Mouse (Mus musculus): ENCODE measurements around the gene Lipt1. TPM values are rescaled to one million over a fixed set of nuclear protein-coding genes. Genes with fewer than 3 reads are reported as not detected.

Gene Lipt1
- 10 to 100 TPM; 13.4 to 14.6 TPM for total RNA-seq (2021)
- long read RNA-seq, experiment 1, transcript Lipt1-201 (2 exons, 1,485 nt) = major isoform, 9 of 11 reads
- long read RNA-seq, experiment 1, partial matches to known transcripts = 0 of 11 reads
- long read RNA-seq, experiment 1, other reads (novel, unspliced or antisense) = 2 of 11 reads
- long read RNA-seq, experiment 2, transcript Lipt1-201 (2 exons, 1,485 nt) = major isoform, 9 of 15 reads
- long read RNA-seq, experiment 2, partial matches to known transcripts = 0 of 15 reads
- long read RNA-seq, experiment 2, other reads (novel, unspliced or antisense) = 4 of 15 reads

DNA sequence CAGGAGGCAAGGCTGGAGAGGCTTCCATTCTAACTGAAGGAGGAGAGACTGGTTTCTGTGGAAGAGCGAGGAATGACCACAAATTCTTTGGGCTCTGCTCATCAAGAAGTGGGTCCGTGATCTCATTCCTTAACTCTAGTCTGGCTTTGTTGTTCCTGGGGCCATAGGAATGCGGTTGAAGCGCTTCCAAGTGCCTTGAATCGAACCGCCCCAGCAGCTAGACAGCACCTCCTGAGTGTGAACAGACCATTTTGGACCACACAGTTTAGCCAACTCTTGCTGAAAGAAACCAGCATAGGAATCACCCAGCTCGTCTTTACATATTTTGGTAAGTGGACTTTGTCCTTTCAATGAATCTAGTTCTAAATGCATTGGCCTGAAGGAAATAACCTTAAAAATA is at the start of gene Lipt1:
Gene Lipt1, plus strand, starts transcription at position 35 of the 400 bp plus-strand sequence.
- DNase-seq (ENCODE audit: low spot score in 2 of 2) = no peak

DNA sequence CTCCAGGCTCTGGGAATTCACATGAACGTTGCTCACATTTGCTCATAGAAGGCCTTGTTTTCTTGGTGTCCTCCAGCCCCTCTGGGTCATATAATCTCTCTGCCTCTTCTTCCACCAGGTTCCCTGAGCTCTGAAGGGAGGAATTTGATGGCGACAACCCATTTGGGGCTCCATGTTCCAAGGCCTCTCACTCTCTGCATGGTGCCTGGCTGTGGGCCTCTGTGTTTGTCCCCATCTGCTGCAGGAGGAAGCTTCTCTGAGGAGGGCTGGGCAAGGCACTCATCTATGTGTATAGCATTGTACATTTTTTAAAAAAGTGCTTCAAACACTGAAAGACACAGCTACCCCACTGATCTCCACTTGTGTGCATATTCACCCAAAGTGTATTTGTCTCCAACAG is 39.9 kb upstream of the Lipt1 start:
- no peak for DNase-seq (ENCODE audit: low spot score in 2 of 2)

DNA sequence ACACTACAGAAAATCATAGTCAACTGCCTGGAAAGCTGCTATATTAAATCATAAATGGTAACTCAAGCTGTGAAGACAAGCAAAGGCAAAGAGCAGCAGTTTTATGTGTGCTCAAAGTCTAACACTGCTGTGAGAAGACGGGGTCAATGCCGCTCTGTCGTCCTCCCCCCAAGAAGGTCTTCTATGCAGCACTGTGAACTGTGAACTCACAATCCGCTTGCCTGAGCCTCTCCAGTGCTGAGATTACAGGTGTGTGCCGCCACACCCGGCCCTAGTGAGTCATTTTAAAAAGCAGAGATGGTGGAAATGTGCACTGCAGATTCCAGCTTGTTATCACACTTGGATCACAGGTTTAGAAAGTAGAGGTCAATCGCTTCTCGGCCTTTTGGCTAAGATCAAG is 24.7 kb upstream of the Lipt1 start:
- no peak for DNase-seq (ENCODE audit: low spot score in 2 of 2)

DNA sequence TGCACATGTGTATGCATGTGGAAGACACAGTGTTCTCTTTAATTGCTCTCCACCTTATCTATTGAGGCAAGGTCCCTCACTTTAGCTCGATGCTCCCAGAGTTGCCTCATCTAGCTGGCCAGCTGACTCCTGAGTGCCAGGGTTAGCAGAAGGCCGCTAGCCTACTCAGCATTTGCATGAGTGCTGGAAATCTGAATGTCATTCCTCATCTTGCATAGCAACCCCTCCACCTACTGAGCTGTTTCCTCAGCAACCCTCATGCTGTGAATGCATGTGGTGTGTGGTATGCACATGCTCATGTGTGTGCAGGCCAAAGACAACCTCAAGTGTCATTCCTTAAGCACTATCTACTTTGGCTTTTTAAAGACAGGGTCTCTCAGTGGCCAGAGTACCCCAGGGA is 20.8 kb upstream of the Lipt1 start:
- DNase-seq (ENCODE audit: low spot score in 2 of 2) = no peak

DNA sequence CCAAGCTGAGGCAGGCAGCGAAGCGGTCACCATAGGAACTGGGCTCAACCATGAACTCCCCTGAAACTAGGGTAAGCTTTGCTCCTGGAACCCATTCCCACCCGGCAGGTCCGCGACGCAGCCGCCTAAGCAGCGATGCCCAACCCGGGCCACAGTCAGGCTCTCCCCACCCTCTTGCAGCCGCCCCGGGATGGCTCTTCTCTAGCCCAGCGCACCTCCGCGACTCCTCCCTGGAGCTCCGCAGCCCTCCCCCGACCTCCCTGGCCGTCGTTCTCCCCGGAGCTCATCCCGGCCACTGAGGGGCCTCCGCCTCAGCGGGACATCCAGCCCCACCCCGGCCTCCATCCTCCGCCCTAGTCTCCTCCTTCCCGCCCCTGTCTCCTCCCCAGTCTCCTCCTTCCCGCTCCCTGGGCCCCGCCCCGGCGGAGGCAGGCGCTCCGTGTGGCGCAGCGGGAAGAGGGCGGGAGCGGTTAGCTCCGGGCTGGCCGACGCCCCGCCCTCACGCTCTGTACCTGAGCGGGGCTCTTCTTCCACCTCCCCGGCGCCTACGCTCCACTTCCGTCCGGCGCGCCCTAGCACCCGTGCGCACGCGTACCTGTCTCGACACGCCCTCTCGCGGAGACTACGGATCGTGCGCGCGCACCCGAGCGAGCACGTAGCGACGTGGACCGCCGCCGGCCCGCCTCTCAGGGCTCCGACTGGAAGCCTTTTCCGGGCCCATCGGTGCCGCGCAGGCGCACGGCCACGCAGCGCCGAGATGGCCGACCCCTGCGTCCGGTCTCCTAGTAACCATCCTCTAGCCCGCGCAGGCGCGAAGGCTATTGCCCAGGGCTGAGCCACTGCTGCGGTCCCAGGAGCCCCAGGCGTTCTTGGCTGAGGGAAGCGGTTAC is 6.8 kb upstream of the Lipt1 start:
- DNase-seq (ENCODE audit: low spot score in 2 of 2) = peak; percentile 98

DNA sequence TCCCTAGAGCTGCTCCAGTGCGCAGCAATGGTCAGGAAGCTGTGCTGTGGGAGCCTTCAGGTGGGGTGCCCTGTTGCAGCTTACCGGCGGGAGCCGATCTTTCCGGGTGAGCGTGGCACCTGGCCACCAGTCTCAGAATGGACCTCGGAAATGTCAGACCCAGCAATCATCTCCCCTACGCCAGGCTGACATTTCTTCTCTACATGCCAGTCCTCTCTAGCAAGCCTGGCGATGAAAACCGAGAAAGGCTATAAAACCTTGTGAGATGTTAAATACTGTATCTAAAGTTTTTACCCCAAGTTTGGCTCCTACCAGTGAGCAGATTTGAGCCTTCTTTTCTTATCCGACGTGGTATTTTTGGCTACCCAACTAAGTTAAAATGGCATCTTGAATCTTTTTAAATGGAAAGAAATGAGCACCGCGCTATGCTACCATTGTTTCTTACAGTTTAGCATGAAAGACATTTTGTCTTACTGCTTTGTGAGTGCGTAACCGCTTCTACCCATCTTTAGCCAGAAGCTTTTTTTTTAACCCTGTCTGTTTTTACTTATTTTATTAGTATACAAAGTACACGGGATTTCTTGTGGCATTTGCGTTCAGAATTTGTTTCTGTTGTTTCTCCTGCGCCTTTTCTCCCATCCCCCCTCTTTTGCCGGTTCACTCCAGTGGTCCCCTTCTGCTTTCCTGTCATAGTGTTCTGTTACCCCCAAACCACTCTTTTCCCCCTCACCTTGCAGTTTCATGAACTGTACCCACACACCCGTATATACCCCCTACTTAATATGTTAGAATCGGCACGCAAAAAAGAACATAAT is 5.9 kb upstream of the Lipt1 start:
- DNase-seq (ENCODE audit: low spot score in 2 of 2) = no peak

DNA sequence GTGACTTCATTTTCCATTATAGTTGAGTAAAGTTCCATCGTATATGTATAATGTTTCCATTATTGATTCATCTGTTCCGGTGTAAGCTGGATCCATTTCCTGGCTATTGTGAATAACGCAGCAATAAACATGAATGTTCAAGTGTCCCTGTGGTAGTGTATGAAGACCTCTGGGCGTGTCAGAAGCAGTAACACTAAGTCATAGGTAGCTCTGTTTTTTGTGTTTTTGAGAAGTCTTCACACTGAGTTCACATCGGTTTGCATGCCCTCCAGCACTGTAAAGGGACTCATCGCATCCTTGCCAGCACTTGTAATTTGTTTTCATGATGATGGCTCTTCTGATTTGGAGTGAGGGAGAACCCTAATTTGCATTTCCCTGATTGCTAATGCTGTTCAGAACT is 5.3 kb upstream of the Lipt1 start, which contains the start of gene Tsga10:
Gene Tsga10, minus strand, starts transcription at position 144 of the 400 bp plus-strand sequence.
- no peak for DNase-seq (ENCODE audit: low spot score in 2 of 2)

DNA sequence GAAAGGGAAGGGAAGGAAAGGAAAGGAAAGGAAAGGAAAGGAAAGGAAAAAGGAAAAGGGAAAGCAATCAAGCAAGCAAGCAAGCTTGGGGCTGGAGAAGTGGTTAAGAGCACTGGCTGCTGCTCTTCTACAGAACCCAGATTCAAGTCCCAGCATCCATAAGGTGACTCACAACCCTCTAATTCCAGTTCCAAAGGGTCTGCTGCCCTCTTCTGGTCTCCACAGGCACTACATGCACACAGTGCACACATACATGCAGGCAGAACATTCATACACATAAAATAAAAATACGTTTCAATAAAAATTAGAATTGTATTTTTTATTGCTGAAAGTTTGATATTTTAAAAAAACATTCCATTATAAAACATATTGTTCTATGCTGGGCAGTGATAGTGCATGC is 4.5 kb upstream of the Lipt1 start:
- DNase-seq (ENCODE audit: low spot score in 2 of 2) = no peak

DNA sequence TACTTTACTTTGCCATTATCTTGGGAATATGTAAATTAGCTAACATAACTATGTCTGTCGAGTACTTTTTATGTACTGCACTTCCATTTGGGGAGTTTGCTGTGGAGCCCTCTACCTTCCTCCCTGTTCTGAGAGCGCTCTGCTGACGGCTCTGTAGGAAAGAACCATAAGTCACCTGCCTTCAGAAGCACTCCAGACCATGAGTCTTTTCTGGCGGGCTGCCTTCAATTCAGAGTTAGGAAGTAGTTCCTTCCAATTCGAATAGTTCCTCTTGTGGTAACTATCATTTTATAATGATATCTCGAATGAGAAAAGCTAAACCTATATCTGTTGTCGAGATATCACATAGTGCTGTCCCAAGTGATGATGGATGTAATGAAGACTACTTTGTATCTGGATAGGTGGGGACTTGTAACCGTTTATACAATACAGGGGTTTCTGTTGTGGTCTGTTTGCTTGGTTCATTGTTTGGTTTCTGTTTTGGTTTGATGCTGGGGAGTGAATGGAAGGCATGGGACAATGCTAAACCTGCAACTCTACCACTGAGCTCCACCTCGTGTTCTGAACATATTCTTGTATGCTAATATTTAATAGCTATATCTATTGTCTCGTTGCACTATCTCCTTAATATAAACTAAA is 3.7 kb upstream of the Lipt1 start:
- no peak for DNase-seq (ENCODE audit: low spot score in 2 of 2)

DNA sequence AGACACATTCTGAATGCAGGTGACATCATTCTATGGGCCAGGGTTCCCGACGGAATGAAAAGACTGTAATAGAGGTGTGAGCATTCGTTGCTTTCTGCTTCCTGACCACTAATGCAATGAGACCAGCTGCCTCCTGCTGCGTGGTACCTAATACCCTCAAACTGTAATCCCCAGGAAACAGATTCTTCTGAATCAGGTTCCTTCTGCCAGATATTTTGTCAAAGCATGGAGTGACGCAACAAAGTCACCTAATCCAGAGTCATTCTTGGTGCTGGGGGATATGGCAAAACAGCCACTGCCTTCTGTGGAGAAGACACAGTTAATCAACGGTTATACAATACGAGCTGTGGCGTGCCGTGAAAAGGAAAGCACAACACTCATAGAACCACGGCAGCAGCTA is 2.9 kb upstream of the Lipt1 start:
- DNase-seq (ENCODE audit: low spot score in 2 of 2) = no peak

DNA sequence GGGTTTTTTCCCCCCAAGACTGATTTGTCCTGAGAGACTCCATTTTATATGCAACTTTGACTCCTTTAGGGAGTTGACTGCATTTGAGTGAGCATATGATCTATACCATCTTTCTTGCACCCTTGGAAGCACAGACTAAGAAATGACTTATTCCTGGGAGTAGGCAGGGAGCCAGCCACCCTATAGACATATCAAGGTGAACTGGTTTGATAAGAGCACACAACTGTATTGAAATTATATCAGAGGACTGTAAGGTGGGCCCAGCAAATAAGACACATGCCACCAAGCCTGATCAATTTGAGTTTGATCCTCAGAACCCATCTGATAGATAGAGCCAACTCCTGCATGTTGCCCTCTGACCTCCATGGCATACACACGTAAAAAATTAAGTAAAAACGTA is 2.2 kb upstream of the Lipt1 start:
- no peak for DNase-seq (ENCODE audit: low spot score in 2 of 2)

DNA sequence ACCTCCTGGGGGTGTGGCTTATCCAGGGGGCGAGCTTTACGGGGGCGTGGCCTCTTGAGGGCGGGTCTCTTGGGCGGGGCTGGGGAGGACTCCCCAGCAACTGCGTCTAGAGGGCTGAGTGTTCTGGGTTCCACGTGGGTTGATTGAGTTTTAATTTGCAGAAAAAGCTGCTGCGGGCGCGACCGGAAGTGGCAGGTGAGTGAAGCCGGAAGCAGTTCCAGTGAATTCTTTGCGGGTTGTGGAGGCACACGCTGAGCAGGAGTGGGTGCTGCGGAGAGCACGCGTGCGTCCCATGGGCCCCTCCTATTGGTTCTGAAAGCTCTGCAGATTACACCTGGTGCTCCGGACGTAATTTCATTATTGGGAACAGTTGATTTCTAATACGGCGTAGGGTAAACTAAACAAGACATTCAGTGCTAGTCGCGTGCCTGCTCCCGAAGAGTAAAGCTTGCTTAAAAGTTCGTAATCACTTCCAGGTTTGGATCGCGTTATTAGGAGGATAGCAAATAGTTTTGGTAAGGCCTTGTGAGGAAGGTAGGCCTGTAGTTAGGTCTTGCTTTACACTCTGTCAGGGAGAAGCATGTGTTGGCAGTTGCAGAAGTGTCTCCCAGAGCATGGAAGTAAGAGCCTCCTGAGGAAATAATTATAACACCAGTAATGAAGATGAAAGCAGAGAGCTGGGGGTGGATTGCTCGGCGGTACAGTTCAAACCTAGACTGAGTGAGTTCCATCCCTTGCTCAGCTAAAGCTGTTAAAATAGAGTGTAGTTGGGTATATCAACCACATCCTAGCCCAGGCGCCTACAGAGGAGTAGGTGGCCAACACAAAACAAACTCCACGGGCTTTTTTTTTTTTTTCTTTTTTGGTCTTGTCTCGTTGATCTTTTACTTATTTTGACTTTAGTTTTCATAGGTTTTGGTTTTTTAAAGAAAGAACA is 861 bp downstream of the Lipt1 start:
- DNase-seq (ENCODE audit: low spot score in 2 of 2) = peak; percentile 49 to 72

DNA sequence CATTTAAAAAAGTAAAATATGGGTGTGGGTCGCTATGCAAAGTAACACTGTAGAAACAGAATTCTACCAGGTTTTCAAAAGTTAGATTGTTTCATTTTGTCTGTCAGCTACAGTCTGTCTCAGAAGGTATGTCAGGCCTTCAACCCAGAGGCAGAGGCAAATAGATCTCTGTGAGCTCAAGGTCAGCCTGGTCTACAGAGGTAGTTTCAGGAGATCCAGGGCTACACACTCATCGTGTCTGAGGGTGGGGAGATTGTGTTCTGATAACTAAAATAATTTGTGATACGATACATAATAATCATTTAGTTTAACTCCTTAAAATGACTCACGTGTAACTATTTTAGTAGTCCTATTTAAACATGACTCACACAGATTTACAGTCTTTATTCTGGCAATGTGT is 1.6 kb downstream of the Lipt1 start:
- no peak for DNase-seq (ENCODE audit: low spot score in 2 of 2)

DNA sequence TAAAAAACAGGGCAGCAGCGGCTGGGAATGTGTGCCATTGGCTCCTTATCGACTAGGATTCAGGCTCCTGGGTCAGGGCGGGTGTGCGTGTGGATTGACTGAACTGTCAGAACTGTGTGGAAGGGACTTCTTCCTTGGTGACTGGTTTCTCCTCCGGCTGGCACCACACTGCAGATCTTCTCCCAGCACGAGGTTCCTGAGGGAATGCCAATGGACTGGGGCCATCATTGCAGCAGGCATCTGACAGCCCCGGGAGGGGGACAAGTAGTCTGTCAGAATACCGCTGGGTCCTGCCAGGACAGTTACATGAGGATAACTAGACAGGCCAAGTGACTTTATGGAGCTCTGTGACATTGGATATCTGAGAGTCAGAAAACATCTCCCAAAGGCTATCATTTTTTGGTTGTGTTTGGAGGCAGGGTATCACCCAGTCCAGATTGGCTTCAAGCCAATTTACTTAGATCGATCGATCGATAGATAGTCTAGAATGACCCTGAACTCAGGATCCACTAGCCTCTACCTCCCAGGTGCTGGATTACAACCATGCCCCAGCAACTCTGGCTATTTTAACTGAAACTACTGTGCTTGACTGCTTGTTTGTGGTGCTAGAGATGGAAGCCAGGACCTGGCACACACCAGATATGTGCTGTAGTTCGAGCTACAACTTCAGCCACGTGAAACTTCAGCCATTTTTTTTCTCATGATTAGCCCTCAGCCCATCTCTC is 6.4 kb downstream of the Lipt1 start:
- DNase-seq (ENCODE audit: low spot score in 2 of 2) = no peak

DNA sequence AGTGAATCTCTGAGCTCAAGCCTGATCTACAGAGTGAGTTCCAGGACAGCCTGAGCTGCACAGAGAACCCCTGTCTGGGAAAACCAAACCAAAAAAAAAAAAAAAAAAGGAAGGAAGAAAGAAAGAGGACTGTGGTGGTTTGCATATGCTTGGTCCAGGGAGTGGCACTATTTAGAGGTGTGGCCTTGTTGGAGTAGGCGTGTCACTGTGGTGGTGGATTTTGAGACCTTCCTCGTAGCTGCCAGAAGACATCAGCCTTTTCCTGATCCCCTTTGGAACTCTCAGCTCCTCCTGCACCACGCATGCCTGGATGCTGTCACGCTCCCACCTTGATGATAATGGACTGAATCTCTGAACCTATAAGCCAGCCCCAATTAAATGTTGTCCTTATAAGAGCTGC is 11.9 kb downstream of the Lipt1 start:
- DNase-seq (ENCODE audit: low spot score in 2 of 2) = no peak

DNA sequence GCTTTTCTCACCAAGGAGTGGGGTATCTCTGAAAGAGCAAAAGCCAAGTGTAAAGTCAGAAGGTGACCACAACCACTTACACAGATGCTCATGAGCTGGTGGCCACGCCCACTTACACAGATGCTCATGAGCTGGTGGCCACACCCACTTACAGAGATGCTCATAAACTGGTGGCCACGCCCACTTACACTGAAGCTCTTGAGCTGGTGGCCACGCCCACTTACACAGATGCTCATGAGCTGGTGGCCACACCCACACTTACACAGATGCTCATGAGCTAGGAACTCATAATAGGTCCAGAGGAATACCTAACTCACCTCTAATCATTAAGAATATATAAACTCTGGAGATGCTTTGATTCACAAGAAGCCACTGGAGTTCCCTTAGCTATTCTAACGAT is 12.9 kb downstream of the Lipt1 start:
- DNase-seq (ENCODE audit: low spot score in 2 of 2) = no peak

DNA sequence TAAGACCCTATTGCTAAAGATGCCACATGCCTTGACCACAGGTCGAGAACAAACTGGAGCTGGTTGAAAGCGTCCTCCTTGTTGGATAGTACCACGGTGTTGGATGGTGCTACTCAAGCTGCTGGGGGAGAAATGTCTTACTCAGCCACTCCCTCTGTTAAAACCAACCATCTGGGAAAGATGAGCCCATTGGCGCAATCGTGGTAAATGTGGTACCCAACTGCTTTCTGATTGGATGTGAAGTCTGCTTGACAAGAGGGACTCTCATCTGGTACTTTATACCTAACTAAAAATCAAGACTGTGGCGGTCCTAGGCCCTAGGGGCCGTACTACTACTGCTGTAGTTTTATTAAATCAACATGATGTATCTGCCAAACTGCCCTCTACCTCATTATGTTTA is 17.7 kb downstream of the Lipt1 start:
- no peak for DNase-seq (ENCODE audit: low spot score in 2 of 2)

DNA sequence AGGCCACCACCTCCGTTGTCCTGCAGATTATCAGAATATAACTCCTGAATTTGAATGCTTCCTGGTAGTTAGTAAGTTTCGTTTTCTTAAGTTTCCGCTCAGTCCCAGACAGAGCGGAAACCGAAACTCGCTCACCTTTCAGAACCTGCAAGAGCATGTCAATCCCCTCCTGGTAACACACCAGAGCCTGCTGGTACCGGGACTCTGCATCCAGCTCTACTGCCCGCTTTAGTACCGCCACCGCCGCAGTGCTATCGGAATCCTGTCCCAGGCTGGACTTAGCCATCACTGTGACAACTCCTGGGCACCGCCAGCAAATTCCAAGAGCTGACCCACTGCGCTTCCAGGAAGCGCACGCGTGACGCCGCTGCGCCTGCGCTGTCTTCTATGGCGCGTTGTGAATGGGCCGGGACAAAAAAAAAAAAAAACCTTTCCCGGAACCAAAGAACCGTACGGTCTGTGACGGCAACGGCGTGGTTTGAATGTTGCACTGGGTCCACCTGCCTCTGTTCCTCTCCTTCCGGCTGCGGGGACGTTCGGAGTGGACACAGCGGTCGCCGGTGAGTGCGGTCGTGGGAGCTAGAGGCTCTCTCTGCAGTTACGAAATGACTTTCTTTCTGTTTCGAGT is 18.6 kb downstream of the Lipt1 start, which contains the start of the genes Mitd1 and Mrpl30:
Gene Mitd1, minus strand, starts transcription at position 387 of the 628 bp plus-strand sequence.
Gene Mrpl30, plus strand, starts transcription at position 453 of the 628 bp plus-strand sequence.
- peak; percentile 74 to 79 for DNase-seq (ENCODE audit: low spot score in 2 of 2)

DNA sequence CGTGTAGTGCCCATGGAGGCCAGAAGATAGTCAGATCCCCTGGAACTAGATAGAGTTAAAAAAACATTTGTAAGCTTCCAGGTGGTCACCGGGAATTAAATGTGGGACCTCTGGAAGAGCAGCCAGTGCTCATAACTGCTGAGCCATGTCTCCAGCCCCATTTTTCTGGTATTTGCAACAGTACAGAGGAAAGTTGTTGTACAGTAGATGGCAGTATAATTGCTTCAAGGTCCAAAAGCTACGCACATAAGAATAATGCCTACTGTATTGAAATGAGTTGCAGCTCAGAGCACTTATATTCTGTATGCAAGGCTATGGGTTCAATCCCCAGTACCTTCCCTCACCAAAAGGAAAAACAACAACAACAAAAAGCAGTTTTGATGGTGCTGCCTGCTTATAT is 19.9 kb downstream of the Lipt1 start:
- no peak for DNase-seq (ENCODE audit: low spot score in 2 of 2)
